Mouse (Mus musculus) intestine, embryonic 16.5 days (tissue): Measurements from ENCODE around the gene Lrp5. TPM values are rescaled to one million over a fixed set of nuclear protein-coding genes. Genes with fewer than 3 reads are reported as not detected.

ENCODE experiments used
- ATAC-seq: fragments of 200-750 bp; cut with Nextera tagmentation; 2 replicates; pipeline ENCODE4 v1.8.0; 2017; ENCODE audit warnings: moderate TSS enrichment, moderate library complexity
- H3K27ac ChIP-seq: fragments of 300-500 bp; sonication (generic); 2 replicates; pipeline ENCODE4 v1.5.1; 2014; ENCODE audit warnings: mild to moderate bottlenecking, low read length
- H3K27me3 ChIP-seq: fragments of 300-500 bp; sonication (generic); replicated peaks from 2 replicates; pipeline ENCODE4 v1.6.1; 2014; ENCODE audit warnings: low read length, control low read depth, mixed read lengths; ENCODE audit not compliant: control insufficient read depth, insufficient read depth
- H3K36me3 ChIP-seq: fragments of 300-500 bp; sonication (generic); 2 replicates; pipeline ENCODE4 v1.6.1; 2014; ENCODE audit warnings: low read length, control low read depth; ENCODE audit not compliant: control insufficient read depth, insufficient read depth
- H3K4me1 ChIP-seq: fragments of 300-500 bp; sonication (generic); 2 replicates; pipeline ENCODE4 v1.6.1; 2014; ENCODE audit warnings: low read length, control low read depth, mixed read lengths; ENCODE audit not compliant: control insufficient read depth, insufficient read depth
- H3K4me2 ChIP-seq: fragments of 300-500 bp; sonication (generic); 2 replicates; pipeline ENCODE4 v1.6.1; 2014; ENCODE audit warnings: low read depth, low read length, control low read depth
- H3K4me3 ChIP-seq: fragments of 300-500 bp; sonication (generic); 2 replicates; pipeline ENCODE4 v1.5.1; 2014; ENCODE audit warnings: mild to moderate bottlenecking, low read length
- H3K9ac ChIP-seq: fragments of 300-500 bp; sonication (generic); 2 replicates; pipeline ENCODE4 v1.6.1; 2014; ENCODE audit warnings: low read depth, low read length
- H3K9me3 ChIP-seq: fragments of 300-500 bp; sonication (generic); 2 replicates; pipeline ENCODE4 v1.6.1; 2016; ENCODE audit warnings: low read length, control low read depth; ENCODE audit not compliant: control insufficient read depth
- WGBS: fragments of 180-500 bp; shearing (Covaris S2); extraction: QIAGEN DNeasy Blood & Tissue Kit; methylation state at CpG from one replicate; pipeline ENCODE4 v1.1.7; 2014; 5-methylcytosine and 5-hydroxymethylcytosine counted together
- polyA plus RNA-seq: library from polyadenylated mRNA; unstranded; fragments of >200 nt; fragmentation: Nextera tagmentation; extraction: Ambion mirVana; gene quantifications from 2 replicates; pipeline ENCODE4 v1.2.1, GENCODE M21; 2015

The Lrp5 gene
- polyA plus RNA-seq, 1 experiment from 2014 or later, result 4.4 TPM

DNA sequence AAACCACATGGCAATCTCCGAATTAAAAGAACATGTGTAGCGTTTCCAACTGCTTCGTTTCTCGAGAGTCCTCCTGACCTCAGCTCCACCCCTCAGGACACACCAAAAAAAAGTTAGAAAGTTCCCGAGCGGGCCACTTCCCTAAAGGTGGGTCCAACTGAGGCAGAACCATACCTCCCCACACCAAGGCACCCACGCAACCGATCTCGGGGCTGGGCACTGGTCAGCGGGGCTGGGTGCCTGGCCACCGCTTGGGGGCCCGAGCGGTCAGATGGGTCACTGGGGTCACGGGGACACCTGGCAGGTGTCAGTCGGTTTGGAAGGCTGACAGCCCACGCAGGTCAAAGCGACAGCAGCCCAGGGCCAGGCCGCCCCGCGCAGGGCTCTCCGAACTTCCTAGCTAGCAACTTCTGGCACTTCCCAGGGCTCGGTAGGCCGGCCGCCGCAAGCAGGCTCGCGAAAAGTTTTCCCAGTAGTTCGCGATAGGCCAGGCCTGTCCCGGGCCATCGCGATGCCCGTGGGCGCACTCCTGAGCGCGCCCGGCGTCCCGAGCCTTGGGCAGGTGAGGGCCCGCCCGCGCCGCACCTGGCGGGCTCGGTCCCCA, 651 bp downstream of the Lrp5 start:
- WGBS, result under 1% methylated on average over 45 of the region's 45 CpGs
- ATAC-seq, result peak; percentile 57
- H3K4me3 ChIP-seq, result peak overlapping the region; percentile 96
- H3K4me1 ChIP-seq, result peaks cover 48% of the 10 kb centered on the region
- no peaks in the 10 kb centered on the region for H3K27me3 ChIP-seq
- H3K9me3 ChIP-seq, result 0 out of 2 replicates have a peak, but pooled peaks cover 2% of the 10 kb centered on the region
- peak overlapping the region; percentile 97 for H3K9ac ChIP-seq
- H3K27ac ChIP-seq, result peak overlapping the region; percentile 90
- H3K4me2 ChIP-seq, result peak overlapping the region; percentile 96
- no peaks in the 10 kb centered on the region for H3K36me3 ChIP-seq

DNA sequence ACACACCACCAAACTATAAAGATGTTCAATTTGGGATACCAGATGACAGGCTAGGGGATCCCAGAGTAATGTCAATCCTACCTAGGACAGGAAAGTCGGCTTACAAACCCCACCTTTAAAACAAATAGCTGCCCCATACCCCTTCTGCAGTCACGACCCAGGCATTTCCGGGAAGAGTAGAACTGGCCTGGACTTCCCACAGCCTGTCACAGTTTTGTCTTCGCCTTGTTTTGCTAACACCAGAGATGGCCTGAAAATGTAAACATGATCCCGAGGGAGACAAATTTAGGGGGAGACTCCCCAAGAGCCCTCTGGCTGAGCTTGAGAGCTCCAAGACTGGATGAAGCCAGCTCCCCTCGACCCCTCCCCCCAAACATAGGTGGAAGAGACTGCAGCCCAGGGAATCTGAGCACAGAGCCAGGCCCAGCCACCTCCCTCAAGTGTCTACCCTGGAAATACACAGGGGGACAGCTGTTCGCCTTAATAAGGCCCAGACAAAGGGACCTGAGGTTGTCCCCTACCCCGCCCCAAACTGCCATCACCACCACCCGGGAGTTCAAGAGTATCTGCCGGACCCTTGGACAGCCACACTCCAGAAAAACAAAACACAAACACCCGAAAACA, 1.3 kb downstream of the Lrp5 start:
- peak overlapping the region; percentile 96 for H3K4me2 ChIP-seq
- H3K36me3 ChIP-seq, result no peaks in the 10 kb centered on the region
- WGBS, result 4% methylated on average over 11 of the region's 11 CpGs
- 0 out of 2 replicates have a peak, but pooled peaks have one; percentile 14 for ATAC-seq
- 0 out of 2 replicates have a peak, but pooled peaks cover 2% of the 10 kb centered on the region for H3K9me3 ChIP-seq
- no peaks in the 10 kb centered on the region for H3K27me3 ChIP-seq
- H3K4me1 ChIP-seq, result peaks cover 55% of the 10 kb centered on the region
- peak overlapping the region; percentile 96 for H3K4me3 ChIP-seq
- H3K27ac ChIP-seq, result peak overlapping the region; percentile 90
- H3K9ac ChIP-seq, result peak overlapping the region; percentile 97

DNA sequence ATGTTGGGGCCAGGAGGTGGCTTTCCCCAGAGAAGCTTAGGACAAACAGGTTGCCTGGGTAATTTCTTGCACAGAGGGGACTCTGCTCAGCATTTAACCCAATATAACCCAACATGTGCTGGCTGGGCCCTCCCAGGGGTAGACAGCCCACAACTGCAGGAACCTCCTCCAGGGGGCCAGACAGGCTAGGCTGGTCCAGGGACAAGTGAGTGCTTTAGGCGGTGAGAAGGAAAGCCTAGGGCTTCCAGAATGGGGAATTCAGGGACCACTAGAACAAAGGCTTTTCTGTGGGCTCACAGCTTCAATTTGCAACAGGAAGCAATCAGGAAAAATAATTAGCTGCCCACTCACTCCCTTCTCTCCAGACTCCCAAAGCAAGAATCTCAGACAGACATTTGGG, 1.9 kb downstream of the Lrp5 start:
- WGBS, result 19% methylated on average over 1 of the region's 1 CpGs
- Histone ChIP-seq H3K27ac (peak overlapping the region; percentile 90), H3K9me3 (no peaks in the 10 kb centered on the region), H3K4me3 (peak overlapping the region; percentile 96), H3K36me3 (no peaks in the 10 kb centered on the region), H3K9ac (peak overlapping the region; percentile 97), H3K4me1 (peaks cover 58% of the 10 kb centered on the region), H3K27me3 (no peaks in the 10 kb centered on the region), H3K4me2 (peak overlapping the region; percentile 96)
- ATAC-seq, result no peak

DNA sequence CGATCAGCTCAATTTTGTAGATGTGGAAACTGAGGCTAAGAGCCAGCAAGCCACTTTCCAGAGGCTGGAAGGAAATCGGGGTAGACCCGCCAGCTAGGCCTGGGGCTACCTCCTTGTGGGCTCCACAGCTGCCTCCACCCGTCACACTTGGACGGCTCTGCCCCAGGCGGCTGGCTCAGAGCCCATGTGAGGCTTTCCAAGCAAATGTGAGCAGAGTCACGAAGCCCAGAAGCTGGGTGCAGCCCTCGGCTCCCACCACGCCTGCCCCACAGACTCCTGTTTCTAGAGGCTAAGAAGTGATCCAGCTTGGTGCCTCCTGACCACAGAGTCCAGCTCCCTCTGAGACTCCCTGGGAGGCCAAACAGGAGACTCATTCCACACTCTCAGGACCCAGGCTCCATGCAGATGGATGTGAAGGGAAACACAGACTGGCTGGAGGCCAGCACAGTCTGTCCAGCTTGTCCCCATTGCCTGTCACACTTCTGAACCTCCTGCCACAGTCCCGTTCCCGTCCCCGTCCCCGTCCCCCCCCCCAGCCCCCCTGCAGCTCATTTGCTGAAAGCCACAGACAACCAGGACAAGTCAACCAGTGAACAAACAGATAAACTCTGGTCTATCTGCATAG, 4.9 kb downstream of the Lrp5 start:
- Histone ChIP-seq H3K27ac (peak overlapping the region; percentile 74), H3K4me3 (no peak overlapping the region), H3K9me3 (no peaks in the 10 kb centered on the region), H3K36me3 (no peaks in the 10 kb centered on the region), H3K4me2 (no peak overlapping the region; the same call in 1 of the 2 replicates), H3K9ac (0 out of 2 replicates have a peak overlapping the region, but pooled peaks have one; percentile 8), H3K4me1 (peaks cover 48% of the 10 kb centered on the region), H3K27me3 (no peaks in the 10 kb centered on the region)
- 27% methylated on average over 13 of the region's 13 CpGs for WGBS
- peak; percentile 60 for ATAC-seq

DNA sequence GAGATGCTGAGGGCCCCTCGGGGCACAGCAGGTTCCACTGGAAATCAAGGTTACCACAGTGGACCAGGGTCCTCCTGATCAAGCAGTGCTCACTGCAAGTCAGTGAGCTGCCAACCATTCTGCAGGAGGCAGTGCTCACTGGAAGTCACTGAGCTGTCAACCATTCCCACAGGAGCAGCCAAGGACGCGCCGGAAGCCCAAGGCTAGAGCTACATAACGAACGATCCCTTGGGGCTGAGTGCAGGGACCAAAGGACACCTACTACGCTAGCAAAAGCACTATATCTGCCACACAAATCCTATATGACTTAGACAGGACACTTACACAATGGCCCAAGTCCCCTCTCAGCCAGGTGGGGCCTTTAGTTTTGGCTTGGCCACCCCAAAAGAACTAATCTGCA, 5.6 kb downstream of the Lrp5 start:
- Histone ChIP-seq H3K27ac (peak overlapping the region; percentile 74; the same call in 1 of the 2 replicates), H3K27me3 (no peaks in the 10 kb centered on the region), H3K36me3 (no peaks in the 10 kb centered on the region), H3K9me3 (no peaks in the 10 kb centered on the region), H3K4me1 (peaks cover 48% of the 10 kb centered on the region), H3K4me3 (no peak overlapping the region), H3K4me2 (no peak overlapping the region), H3K9ac (no peak overlapping the region)
- 72% methylated on average over 7 of the region's 7 CpGs for WGBS
- ATAC-seq, result no peak

DNA sequence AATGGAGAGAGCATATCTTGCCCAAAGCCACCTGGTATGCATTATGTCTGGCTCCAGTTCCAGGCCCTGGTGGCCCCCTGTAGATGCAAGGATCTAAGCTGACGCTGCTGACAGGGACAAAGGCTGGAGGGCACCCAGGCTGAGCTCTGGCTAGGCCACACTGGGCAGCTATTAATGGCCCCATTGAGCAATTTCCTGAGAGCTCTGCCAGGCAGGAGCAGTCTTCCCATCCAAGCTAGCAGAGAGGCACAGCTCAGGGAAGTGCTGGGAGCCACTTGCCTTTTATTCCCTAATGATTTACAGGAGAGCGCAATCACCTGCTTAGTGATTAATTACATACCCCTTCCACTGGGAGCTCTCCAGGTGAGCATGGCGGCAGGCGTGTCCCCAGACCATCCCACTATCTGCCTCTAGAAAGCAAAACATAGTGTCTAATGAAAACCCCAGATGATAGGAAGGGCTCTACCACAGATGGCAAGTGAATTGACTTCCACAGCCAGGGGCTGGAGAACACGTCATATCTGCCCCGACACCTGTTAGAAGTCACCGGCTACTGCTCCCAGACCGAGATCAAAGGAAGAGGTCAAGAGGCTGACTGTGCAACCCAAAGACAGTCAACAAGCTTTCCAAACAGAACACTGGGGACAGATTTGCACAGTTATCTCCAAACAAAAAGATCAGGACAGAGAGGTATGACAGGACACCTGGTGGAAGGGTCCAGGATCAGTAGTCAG, 12.1 kb downstream of the Lrp5 start:
- Histone ChIP-seq H3K9me3 (no peaks in the 10 kb centered on the region), H3K27me3 (no peaks in the 10 kb centered on the region), H3K9ac (no peak overlapping the region), H3K36me3 (peaks cover 10% of the 10 kb centered on the region), H3K4me3 (no peak overlapping the region), H3K27ac (peak overlapping the region; percentile 71), H3K4me1 (peaks cover 23% of the 10 kb centered on the region), H3K4me2 (no peak overlapping the region)
- WGBS, result 65% methylated on average over 8 of the region's 8 CpGs
- ATAC-seq, result peak; percentile 78

DNA sequence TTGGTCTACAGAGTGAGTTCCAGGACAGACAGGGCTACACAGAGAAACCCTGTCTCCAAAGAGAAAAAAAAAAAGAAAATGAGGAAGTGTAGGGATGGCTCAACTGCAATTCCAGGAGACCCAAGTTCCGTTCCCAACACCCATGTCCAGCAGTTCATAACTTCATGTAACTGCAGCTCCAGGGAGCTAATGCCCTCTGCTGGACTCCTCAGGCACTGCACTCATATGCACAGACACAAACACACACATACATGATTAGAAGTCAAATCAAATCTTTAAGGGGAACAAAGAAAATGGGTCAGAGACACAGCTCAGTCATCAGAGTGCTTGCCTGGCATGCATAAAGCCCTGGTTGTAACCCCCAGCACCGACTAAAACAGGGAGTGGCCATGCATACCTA, 13.2 kb downstream of the Lrp5 start:
- no peaks in the 10 kb centered on the region for H3K9me3 ChIP-seq
- H3K4me3 ChIP-seq, result no peak overlapping the region
- peaks cover 30% of the 10 kb centered on the region for H3K4me1 ChIP-seq
- no peak overlapping the region for H3K9ac ChIP-seq
- no peak overlapping the region for H3K27ac ChIP-seq
- H3K27me3 ChIP-seq, result no peaks in the 10 kb centered on the region
- H3K36me3 ChIP-seq, result peaks cover 10% of the 10 kb centered on the region
- H3K4me2 ChIP-seq, result no peak overlapping the region
- WGBS, result 91% methylated on average over 2 of the region's 2 CpGs
- no peak for ATAC-seq

DNA sequence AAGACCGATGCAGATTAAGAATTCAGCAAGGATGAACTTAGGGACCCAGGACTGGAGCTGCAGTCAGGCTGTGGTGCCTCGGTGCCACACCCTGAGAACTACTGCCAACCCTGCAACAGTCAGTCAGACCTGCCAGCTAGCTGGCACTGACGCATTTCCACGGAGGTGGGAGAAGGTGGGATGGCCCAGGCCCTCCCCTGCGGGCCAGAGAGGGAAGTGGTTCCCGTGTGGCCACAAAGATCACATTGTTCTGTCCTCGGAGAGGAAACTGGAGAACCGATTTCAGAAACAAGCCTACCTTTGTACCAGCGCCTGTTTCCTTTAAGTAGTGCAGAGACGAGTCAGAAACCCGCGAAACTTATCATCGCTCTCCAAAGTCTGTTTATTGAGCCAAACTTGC, 17.3 kb downstream of the Lrp5 start:
- H3K36me3 ChIP-seq, result peaks cover 10% of the 10 kb centered on the region
- H3K9ac ChIP-seq, result peak overlapping the region; percentile 35; the same call in 1 of the 2 replicates
- peaks cover 51% of the 10 kb centered on the region for H3K4me1 ChIP-seq
- 39% methylated on average over 13 of the region's 13 CpGs for WGBS
- no peaks in the 10 kb centered on the region for H3K9me3 ChIP-seq
- ATAC-seq, result peak; percentile 54
- peak overlapping the region; percentile 25; the same call in 1 of the 2 replicates for H3K4me2 ChIP-seq
- H3K27me3 ChIP-seq, result no peaks in the 10 kb centered on the region
- H3K4me3 ChIP-seq, result no peak overlapping the region
- peak overlapping the region; percentile 61 for H3K27ac ChIP-seq

DNA sequence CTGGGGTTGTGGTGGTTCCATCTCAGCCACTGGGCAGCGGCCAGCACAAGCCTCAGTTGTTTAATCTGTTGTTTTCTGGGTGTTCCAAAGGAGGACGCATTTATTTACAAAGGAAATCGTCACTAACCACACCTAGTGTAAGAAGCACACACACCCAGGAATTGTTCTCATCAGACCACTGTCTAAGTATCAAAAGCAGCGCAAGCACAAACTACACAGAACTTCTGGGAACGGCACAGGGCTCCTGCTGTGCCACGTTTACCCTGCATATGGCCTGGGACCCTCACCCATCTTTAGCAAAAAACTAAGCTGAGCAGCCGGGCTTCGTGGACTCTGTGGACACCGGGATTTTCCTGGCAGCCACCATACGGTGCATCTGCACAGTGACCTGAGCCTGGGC, 17.8 kb downstream of the Lrp5 start:
- ATAC-seq, result peak; percentile 1; the same call in 1 of the 2 replicates
- peaks cover 10% of the 10 kb centered on the region for H3K36me3 ChIP-seq
- no peaks in the 10 kb centered on the region for H3K27me3 ChIP-seq
- peaks cover 48% of the 10 kb centered on the region for H3K4me1 ChIP-seq
- H3K9ac ChIP-seq, result peak overlapping the region; percentile 35
- H3K4me3 ChIP-seq, result no peak overlapping the region
- WGBS, result 75% methylated on average over 10 of the region's 10 CpGs
- no peaks in the 10 kb centered on the region for H3K9me3 ChIP-seq
- no peak overlapping the region for H3K4me2 ChIP-seq
- H3K27ac ChIP-seq, result 0 out of 2 replicates have a peak overlapping the region, but pooled peaks have one; percentile 61
